Mouse (Mus musculus): Measurements from ENCODE around the gene Ripor2. TPM values are rescaled to one million over a fixed set of nuclear protein-coding genes. Genes with fewer than 3 reads are reported as not detected.
"Not testable (repeated sequence)": the region's sequence is repeated elsewhere in the genome, so short reads cannot be mapped to it uniquely, and the experiment has no call there.

The Ripor2 gene
- polyA plus RNA-seq, 1 experiment: 46.4 TPM

GRCm38 (mm10) chr13:24761403-24762227 is 179.6 kb downstream of the Ripor2 start, which contains the start of gene Gmnn:
Gene Gmnn, minus strand, starts transcription at chr13:24761923.
- no peaks in the 10 kb centered on the region for H3K27me3 ChIP-seq (ENCODE audit: control insufficient read depth, insufficient read depth, low read length)
- WGBS: under 1% methylated on average over 78 of the region's 79 CpGs

DNA sequence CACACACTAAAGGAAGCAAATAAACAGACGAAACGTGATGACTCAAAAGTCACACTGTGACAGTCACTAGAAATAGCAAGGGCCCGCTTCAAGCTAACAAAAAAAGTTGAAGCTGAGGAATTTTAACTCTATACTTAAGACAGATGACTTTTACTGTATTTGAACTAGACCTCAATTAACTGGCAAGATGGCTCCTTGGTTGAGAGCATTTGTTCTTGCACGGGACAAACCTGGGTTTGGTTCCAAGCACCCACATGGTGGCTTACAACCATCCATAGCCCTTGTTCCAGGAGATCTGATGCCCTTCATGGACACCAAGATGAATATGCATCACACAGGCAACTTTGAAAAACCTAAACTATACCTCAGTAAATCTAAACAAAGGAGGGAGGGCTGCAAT is 180.3 kb downstream of the Ripor2 start:
- 10% methylated on average over 4 of the region's 4 CpGs for WGBS
- peak overlapping the region; percentile 95; the same call in 1 of the 2 replicates for H3K4me3 ChIP-seq (ENCODE audit: extremely low read depth, insufficient read depth, insufficient read length)

More at GRCm38 (mm10) chr13:24761403-24762227, 179.6 kb downstream of the Ripor2 start, which contains the start of gene Gmnn:
- DNase-seq (ENCODE audit: low read depth in 1 of 2, low spot score in 2 of 2): peak; percentile 68 to 91
- H3K4me3 ChIP-seq (ENCODE audit: extremely low read depth, insufficient read depth, insufficient read length): peak within 1 kb of the TSS; percentile 95
- peaks cover 2% of the 10 kb centered on the region; the same call in 1 of the 2 replicates for H3K4me1 ChIP-seq (ENCODE audit: control insufficient read depth, insufficient read depth, insufficient read length)
- no peak for TF ChIP-seq CTCF (IDR thresholded peaks at IDR 0.05; ENCODE audit: extremely low read depth, insufficient read depth, insufficient read length, insufficient replicate concordance)
- peak; percentile 26; the same call in 1 of the 2 replicates for TF ChIP-seq POLR2A (IDR thresholded peaks at IDR 0.05; ENCODE audit: low read depth, low read length)
- peak within 1 kb of the TSS; percentile 65 for H3K27ac ChIP-seq (ENCODE audit: insufficient read depth, low read length)
- H3K36me3 ChIP-seq (ENCODE audit: control insufficient read depth, insufficient read depth, low read length): 0 out of 2 replicates have a peak, but pooled peaks cover 1% of the 10 kb centered on the region

GRCm38 (mm10) chr13:24767809-24768208 is 185.8 kb downstream of the Ripor2 start:
- H3K4me3 ChIP-seq (ENCODE audit: extremely low read depth, insufficient read depth, insufficient read length); H3K4me1 ChIP-seq (ENCODE audit: control insufficient read depth, insufficient read depth, insufficient read length); H3K27me3 ChIP-seq (ENCODE audit: control insufficient read depth, insufficient read depth, low read length); H3K36me3 ChIP-seq (ENCODE audit: control insufficient read depth, insufficient read depth, low read length); H3K27ac ChIP-seq (ENCODE audit: insufficient read depth, low read length): not testable (repeated sequence)
- DNase-seq (ENCODE audit: low read depth in 1 of 2, low spot score in 2 of 2): peak in 1 of 2 experiments; percentile 24
- 41% methylated on average over 4 of the region's 4 CpGs for WGBS

More for the DNA sequence above, 180.3 kb downstream of the Ripor2 start:
- DNase-seq (ENCODE audit: low read depth in 1 of 2, low spot score in 2 of 2): no peak
- Histone ChIP-seq H3K27ac (ENCODE audit: insufficient read depth, low read length) (no peak overlapping the region), H3K4me1 (ENCODE audit: control insufficient read depth, insufficient read depth, insufficient read length) (peaks cover 2% of the 10 kb centered on the region; the same call in 1 of the 2 replicates), H3K27me3 (ENCODE audit: control insufficient read depth, insufficient read depth, low read length) (no peaks in the 10 kb centered on the region), H3K36me3 (ENCODE audit: control insufficient read depth, insufficient read depth, low read length) (no peaks in the 10 kb centered on the region)
- no peak for TF ChIP-seq POLR2A (IDR thresholded peaks at IDR 0.05; ENCODE audit: low read depth, low read length)
- no peak for TF ChIP-seq CTCF (IDR thresholded peaks at IDR 0.05; ENCODE audit: extremely low read depth, insufficient read depth, insufficient read length, insufficient replicate concordance)

DNA sequence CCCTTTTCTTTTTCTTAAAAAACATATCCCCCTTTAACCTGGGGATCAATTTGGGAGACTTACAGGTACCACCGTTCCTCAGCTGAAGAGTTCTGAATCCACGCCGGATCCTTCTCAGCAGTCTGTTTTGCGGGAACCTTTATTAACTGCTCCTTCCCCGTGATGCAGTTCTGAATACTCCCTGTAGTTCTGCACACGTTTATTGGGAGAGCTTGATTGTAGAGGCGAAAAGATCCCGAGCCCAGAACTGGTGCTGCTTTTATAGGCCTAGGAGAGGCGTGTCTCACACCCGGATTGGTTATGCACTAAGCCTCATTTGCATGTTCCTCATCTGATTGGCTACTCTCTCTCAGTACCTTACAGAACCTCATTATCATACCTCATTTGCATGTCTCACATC is 189.5 kb downstream of the Ripor2 start:
- H3K4me3 ChIP-seq (ENCODE audit: extremely low read depth, insufficient read depth, insufficient read length); DNase-seq (ENCODE audit: low read depth in 1 of 2, low spot score in 2 of 2); H3K27me3 ChIP-seq (ENCODE audit: control insufficient read depth, insufficient read depth, low read length); H3K4me1 ChIP-seq (ENCODE audit: control insufficient read depth, insufficient read depth, insufficient read length); H3K27ac ChIP-seq (ENCODE audit: insufficient read depth, low read length); H3K36me3 ChIP-seq (ENCODE audit: control insufficient read depth, insufficient read depth, low read length): not testable (repeated sequence)
- WGBS: 95% methylated on average over 10 of the region's 10 CpGs

DNA sequence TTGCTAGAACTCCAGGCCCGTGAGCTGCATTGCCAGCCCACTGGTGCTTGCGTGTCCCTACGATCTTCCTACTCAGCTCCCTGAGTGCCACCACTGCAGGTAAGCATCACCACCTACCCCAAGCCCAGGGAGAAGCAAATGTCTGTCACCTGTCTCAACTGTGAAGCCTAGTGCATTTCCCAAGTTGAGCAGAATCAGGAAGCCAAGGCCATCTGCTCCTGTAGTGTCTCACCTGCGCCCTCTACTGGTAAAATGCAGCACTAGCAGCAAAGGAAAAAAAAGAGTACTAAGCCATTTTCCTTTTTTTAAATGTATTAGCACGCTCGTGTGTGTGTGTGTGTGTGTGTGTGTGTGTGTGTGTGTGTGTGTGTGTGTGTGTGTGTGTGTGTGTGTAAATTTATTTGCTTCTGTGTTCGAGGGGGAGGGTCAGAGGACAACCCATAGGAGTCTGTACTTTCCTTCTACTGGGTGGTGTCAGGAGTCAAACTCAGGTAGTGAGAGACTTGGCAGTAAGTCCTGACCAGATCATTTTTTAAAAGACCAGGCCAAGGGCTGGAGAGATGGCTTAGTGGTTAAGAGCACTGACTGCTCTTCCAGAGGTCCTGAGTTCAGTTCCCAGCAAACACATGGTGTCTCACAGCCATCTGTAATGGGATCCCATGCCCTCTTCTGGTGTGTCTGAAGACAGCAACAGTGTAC is 194.3 kb downstream of the Ripor2 start:
- H3K4me1 ChIP-seq (ENCODE audit: control insufficient read depth, insufficient read depth, insufficient read length): no peaks in the 10 kb centered on the region
- TF ChIP-seq CTCF (IDR thresholded peaks at IDR 0.05; ENCODE audit: extremely low read depth, insufficient read depth, insufficient read length, insufficient replicate concordance) (peak; percentile 67; the same call in 1 of the 2 replicates), POLR2A (IDR thresholded peaks at IDR 0.05; ENCODE audit: low read depth, low read length) (no peak)
- no peak overlapping the region for H3K4me3 ChIP-seq (ENCODE audit: extremely low read depth, insufficient read depth, insufficient read length)
- WGBS: 42% methylated on average over 7 of the region's 7 CpGs
- no peaks in the 10 kb centered on the region for H3K36me3 ChIP-seq (ENCODE audit: control insufficient read depth, insufficient read depth, low read length)
- no peak overlapping the region for H3K27ac ChIP-seq (ENCODE audit: insufficient read depth, low read length)
- peak; percentile 43 to 62 for DNase-seq (ENCODE audit: low read depth in 1 of 2, low spot score in 2 of 2)
- no peaks in the 10 kb centered on the region for H3K27me3 ChIP-seq (ENCODE audit: control insufficient read depth, insufficient read depth, low read length)

GRCm38 (mm10) chr13:24778026-24778425 is 196.0 kb downstream of the Ripor2 start:
- Histone ChIP-seq H3K4me3 (ENCODE audit: extremely low read depth, insufficient read depth, insufficient read length) (no peak overlapping the region), H3K27ac (ENCODE audit: insufficient read depth, low read length) (no peak overlapping the region), H3K4me1 (ENCODE audit: control insufficient read depth, insufficient read depth, insufficient read length) (no peaks in the 10 kb centered on the region), H3K36me3 (ENCODE audit: control insufficient read depth, insufficient read depth, low read length) (no peaks in the 10 kb centered on the region), H3K27me3 (ENCODE audit: control insufficient read depth, insufficient read depth, low read length) (no peaks in the 10 kb centered on the region)
- DNase-seq (ENCODE audit: low read depth in 1 of 2, low spot score in 2 of 2): no peak
- TF ChIP-seq POLR2A (IDR thresholded peaks at IDR 0.05; ENCODE audit: low read depth, low read length): no peak
- TF ChIP-seq CTCF (IDR thresholded peaks at IDR 0.05; ENCODE audit: extremely low read depth, insufficient read depth, insufficient read length, insufficient replicate concordance): no peak
- 82% methylated on average over 2 of the region's 2 CpGs for WGBS

All from spleen, adult 2 months (tissue).